Mouse (Mus musculus) thymus, postnatal 10 days (tissue): ENCODE results near the gene Crybb3.

Experiments
- DNase-seq, 2 experiments: peaks; one replicate each; pipeline ENCODE4 v3.0.0; 2021; ENCODE audit warnings: low spot score in 2 of 2

The Crybb3 gene

DNA sequence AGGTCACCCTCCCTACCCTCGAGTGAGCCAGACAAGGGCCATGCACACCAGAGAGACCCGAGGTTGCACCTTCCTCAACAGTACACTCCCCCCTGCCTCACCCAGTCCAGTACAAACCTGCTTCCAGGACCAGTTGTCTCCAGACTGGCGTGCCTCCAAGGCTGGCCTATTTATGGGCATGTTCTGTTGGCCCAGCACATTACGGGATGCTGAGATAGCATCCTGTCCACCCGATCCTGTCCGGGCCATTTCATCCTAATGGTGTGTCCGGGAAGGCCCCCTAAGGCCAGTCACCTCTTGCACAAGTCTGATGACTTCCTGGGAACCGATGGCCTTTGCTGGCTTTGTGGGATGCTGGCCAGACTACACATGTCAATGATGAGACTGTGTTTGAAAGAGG, at the start of gene Crybb3:
Crybb3 (minus strand) TSS at position 146 of the 400 bp plus-strand sequence.
- no peak for DNase-seq

DNA sequence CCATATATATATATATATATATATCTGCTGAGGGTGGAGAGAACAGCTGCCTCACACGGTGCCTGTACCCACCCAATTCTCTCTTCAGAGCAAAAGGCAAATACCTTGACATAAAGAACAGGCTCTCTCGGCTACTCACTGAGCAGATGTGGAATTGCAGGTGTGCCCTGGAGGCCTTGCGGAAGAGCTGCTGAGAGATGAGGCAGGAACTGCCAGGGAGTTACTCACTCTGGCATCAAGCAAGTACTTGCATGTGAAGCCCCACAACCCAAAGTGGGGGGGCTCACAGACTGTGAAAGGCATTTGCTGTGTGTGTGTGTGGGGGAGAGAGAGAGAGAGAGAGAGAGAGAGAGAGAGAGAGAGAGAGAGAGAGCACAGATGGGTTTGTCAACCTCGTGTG, 47.0 kb upstream of the Crybb3 start:
- DNase-seq, result no peak

DNA sequence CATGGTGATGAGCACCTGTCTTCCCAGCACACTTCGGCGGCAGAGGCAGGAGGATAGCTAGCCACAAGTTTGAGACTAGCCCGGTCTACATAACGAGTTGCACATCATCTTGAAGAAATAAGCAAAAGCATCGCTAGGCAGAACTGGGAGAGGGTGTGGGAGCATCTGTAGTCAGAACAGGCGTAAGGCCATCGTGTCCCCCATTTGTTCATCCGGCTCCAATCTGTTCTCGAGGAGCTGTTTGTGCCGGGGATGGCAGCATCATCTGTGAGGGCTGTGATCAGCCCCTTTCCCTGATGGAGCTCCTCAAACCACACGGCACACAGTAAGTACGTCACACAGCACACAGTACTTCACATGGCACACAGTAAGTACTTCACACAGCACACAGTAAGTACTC, 45.1 kb upstream of the Crybb3 start:
- no peak for DNase-seq

DNA sequence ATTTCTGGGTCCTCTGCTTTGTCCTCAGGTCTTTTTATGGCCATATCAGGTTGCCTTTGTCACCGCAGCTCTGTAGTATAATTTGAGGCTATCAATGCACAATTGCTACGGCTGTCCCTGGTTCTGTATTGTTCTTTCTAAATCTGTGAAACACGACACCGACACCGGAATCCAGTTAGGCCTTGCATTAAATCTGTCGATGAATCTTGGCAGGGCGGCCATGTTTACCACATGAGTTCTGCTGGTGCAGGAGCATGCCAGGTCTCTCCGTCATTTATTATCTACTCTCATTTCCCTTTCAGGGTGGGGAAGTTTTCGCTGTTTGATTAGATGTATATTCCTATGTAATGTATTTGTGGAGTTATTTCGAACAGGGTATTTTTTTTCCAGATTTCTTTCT, 42.3 kb upstream of the Crybb3 start:
- no peak for DNase-seq

- no peak for DNase-seq
Measured at GRCm38 (mm10) chr5:113122326-113123054, 41.1 kb upstream of the Crybb3 start.

- no peak for DNase-seq
Measured at GRCm38 (mm10) chr5:113121591-113121875, 40.1 kb upstream of the Crybb3 start.

DNA sequence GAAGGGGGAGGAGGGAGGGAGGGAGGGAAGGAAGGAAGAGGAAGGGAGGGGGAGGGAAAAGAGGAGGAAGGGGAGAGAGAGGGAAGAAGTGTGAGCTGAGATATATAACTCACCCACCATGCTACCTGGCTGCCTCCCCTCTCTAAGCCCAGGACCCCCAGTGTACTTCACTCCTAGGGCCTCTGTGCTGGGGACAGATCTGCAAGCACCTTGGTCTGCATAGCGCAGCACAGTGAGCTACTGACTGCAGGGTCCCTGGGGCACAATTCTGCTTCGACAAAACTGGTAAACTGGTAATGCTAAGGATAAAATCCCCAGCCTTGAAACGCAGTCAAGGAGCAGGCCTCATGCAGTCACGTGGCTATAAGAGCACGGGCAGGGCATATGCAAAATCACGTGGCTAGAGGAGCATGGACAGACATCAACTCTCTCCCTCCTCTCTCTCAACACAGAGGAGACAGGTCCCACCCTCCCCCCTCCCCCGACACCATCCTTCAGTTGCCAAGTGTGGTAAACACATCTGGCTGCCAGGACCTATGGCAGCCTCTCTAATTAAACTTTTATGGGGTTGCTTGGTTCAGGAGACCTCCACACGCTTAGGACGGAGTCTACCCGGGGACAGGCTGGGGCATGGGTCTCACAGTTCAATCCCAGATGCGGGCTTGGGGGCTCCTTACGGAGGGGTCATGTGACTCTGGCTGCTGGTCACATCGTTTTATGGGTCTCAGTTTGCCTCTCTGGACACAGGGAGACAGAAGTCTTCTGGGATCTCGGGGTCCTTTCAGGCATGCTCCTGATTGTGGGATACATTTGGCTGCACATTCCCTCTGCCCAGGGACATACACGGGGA, 39.6 kb upstream of the Crybb3 start:
- no peak for DNase-seq

DNA sequence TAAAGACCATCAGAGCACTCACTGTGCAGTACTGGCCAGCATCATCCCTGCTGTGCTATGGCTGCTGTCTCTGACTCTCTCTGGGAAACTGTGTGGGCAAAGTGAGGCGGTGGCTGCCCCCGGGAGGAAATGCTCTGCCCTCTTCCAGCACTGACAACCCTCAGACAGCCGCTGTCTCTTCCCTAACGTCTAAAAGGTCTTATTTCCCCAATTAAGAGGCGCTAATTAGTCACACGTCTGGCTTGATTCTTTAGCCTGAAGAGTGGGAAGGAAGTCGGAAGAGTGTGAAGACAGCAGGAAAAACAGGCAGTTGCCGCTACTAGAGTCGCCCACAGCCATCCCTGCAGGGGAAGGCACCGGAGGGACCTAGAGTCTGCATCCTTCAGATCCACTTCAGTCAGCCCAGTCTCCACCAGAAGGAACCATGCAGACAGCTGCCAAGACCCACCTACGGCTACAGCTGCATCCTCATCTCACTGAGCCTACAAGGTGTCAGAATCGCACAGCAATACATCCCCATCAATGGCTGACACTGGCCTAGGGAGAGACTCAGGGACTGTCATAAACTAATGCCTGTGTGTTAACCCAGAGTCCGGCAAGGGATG, 38.6 kb upstream of the Crybb3 start:
- DNase-seq, result no peak

DNA sequence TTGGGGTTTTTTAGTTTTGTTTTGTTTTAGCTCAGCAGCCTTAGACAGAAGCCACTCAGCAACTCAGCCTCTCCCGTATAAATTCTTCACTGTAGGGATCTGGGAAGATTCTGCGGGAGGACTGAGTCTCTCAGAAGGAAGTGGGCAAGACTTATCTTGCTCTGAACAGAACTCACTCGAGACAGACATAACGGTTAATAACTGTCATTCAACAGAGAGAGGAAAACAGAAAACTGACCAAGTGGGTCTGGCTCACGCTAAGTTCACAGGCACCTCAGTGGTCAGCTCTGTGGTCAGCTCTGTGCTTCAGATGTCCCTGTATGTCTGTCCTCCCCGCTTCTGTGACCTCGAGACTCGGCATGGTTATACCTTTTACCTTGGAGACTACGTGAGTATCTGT, 37.9 kb upstream of the Crybb3 start:
- DNase-seq, result no peak

DNA sequence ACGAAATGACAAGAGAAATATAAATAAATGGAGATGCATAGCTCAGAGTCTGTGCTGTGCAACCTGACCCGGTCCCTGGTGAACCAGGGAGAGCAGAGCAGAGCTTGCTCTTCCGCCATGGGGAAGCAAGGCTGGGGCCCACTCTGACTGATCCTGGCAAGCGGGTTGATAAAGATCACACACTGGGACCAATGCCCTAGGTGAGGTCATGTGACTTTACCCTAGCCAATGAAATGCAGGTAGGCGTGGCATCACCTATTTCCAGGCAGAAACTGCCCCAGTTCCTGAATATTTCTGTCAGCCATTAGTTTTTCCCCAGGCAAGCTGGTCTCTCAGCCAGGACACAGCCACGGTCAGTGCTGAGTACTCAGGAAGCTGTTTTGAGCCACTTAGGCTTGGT, 37.3 kb upstream of the Crybb3 start:
- DNase-seq, result no peak

DNA sequence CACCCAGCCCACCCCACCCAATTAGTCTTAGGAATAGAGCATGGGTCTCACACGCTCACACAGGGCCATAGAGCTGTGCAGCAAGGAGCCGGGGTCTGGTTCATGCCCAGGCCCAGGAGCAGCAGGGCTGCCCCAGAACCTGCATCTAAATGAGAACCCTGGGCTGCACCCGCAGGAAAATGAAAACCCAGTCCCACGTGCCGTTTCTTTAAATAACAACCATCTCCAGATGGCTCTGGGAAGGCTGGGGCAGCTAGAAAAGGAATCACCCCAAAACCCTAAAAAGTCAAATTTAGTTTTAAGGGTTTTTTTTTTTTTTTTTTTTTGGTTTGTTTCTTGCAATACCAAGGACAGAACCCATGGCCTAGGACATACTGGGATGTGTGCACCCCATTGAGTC, 36.0 kb upstream of the Crybb3 start:
- no peak for DNase-seq

DNA sequence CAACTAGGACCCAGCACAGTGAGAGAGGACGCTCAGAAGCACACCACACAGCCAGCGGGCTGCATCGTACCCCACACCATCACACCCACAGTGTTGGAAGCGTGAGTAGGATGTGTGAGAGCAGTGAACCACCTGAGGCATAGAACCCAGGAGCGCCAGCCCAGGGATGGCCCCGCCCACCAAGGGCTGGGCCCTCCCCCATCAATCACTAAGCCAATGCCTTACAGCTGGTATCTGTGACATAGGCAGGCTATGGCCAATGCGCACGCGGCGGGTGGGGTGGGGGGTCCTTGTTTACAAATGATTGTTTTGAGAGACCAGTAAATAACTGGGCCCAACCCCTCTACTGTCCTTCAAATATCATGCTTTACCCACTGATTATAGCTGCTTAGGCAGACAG, 34.5 kb upstream of the Crybb3 start:
- no peak for DNase-seq

GRCm38 (mm10) chr5:113114264-113115225, 33.2 kb upstream of the Crybb3 start:
- no peak for DNase-seq

- DNase-seq, result no peak
Measured at GRCm38 (mm10) chr5:113113120-113113519, 31.7 kb upstream of the Crybb3 start.

GRCm38 (mm10) chr5:113111336-113111735, 30.0 kb upstream of the Crybb3 start:
- DNase-seq, result no peak

GRCm38 (mm10) chr5:113110929-113111328, 29.5 kb upstream of the Crybb3 start:
- no peak for DNase-seq

- peak in 1 of 2 experiments; percentile 36 for DNase-seq
Measured at GRCm38 (mm10) chr5:113109651-113110050, 28.3 kb upstream of the Crybb3 start.

DNA sequence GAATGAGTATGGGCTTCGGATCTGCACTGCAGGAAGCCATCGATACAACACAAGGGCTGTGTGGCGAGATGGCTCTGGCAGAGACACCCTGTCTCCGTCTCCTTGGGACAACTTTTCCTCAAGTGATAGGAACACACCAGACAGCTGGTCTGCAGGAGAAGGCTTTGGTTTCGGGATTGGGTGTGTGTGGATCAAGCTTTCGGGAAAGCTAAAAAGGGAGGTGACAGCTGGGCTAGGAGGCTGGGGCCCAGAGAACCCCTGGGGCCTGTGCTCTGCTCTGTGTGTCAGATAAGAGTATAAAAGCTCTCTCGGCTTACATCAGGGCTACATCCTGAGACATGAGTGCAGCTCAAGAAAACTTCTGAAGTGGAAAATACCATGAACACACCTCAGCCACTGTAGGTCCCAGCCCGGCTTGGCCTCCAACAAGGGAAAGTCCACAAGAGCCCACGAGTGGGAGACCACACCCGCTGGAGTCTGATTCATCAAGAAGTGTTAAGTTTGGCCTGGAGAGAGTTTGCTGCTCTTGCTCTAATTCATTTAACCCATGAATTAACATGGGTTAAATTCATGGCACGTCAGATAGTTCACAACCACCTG, 26.9 kb upstream of the Crybb3 start:
- DNase-seq, result no peak

GRCm38 (mm10) chr5:113107709-113108108, 26.3 kb upstream of the Crybb3 start:
- DNase-seq, result no peak

- no peak for DNase-seq
Measured at GRCm38 (mm10) chr5:113106594-113106993, 25.2 kb upstream of the Crybb3 start.

DNA sequence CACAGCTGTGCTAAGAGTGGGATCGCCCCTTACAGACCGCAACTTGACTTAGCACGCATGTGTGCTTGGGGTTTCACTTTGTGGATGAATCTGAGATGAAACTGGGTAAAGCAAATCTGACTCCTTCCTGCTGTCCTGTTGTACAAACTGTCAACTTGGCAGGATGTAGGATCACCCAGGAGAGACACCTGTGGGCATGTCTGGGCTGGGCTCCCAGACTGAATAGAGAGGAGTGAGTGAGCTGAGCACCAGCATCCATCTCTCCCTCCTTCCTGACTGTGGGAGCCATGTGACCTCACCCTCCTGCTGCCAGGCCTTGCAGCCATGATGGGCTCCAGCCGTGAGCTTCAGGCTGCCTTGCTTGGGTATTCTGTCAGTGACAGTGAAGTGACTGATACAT, 24.1 kb upstream of the Crybb3 start:
- no peak for DNase-seq
